Comparison of ENCODE assay signal across 8 mouse cellular contexts in genomic region chr15:76973272-76973854, GRCm38 (mm10). TPM values are rescaled to one million over a fixed set of nuclear protein-coding genes. Genes with fewer than 3 reads are reported as not detected.
DNase-seq lines count a peak whose midpoint lies in the region; ATAC-seq lines count a peak whose summit lies in the region.

No protein-coding gene starts in this region.

- H3K4me2 ChIP-seq in liver, embryonic 11.5 days, result peak overlapping the region; percentile 89
- H3K4me2 ChIP-seq in forebrain, embryonic 12.5 days, result peak overlapping the region; percentile 78
- peak overlapping the region; percentile 63; the same call in 1 of the 2 replicates for H3K4me2 ChIP-seq in limb, embryonic 12.5 days
- H3K4me2 ChIP-seq in neural tube, embryonic 13.5 days, result peak overlapping the region; percentile 66; the same call in 1 of the 2 replicates

- no peaks in the 10 kb centered on the region for H3K9me3 ChIP-seq in liver, embryonic 11.5 days (ENCODE audit: control insufficient read depth, low read length)
- no peaks in the 10 kb centered on the region for H3K9me3 ChIP-seq in forebrain, embryonic 12.5 days
- no peaks in the 10 kb centered on the region for H3K9me3 ChIP-seq in limb, embryonic 12.5 days
- H3K9me3 ChIP-seq in neural tube, embryonic 13.5 days, result no peaks in the 10 kb centered on the region

- 28% methylated on average over 8 of the region's 8 CpGs for WGBS in liver, embryonic 11.5 days
- 38% methylated on average over 8 of the region's 8 CpGs for WGBS in forebrain, embryonic 12.5 days
- 33% methylated on average over 8 of the region's 8 CpGs for WGBS in limb, embryonic 12.5 days
- WGBS in neural tube, embryonic 13.5 days, result 33% methylated on average over 8 of the region's 8 CpGs

- DNase-seq in liver, embryonic 11.5 days (ENCODE audit: low spot score), result no peak
- no peak for DNase-seq in liver
- DNase-seq in right cerebral cortex, postnatal 10 days (ENCODE audit: low spot score in 2 of 2), result no peak
- no peak for DNase-seq in Muller cell, postnatal 12 days (ENCODE audit: inconsistent ontology term)

- H3K4me3 ChIP-seq in liver, embryonic 11.5 days (ENCODE audit: low read depth, low read length), result peak overlapping the region; percentile 54
- peak overlapping the region; percentile 53 for H3K4me3 ChIP-seq in forebrain, embryonic 12.5 days (replicated peaks)
- H3K4me3 ChIP-seq in limb, embryonic 12.5 days (replicated peaks), result peak overlapping the region; percentile 43
- peak overlapping the region; percentile 53 for H3K4me3 ChIP-seq in neural tube, embryonic 13.5 days

- H3K9ac ChIP-seq in liver, embryonic 11.5 days (ENCODE audit: low read depth, low read length), result peak overlapping the region; percentile 66
- H3K9ac ChIP-seq in forebrain, embryonic 12.5 days, result no peak overlapping the region
- H3K9ac ChIP-seq in limb, embryonic 12.5 days (replicated peaks), result 0 out of 2 replicates have a peak overlapping the region, but pooled peaks have one; percentile 12
- H3K9ac ChIP-seq in neural tube, embryonic 13.5 days, result no peak overlapping the region

- H3K36me3 ChIP-seq in liver, embryonic 11.5 days (ENCODE audit: control insufficient read depth, insufficient read depth, low read length), result no peaks in the 10 kb centered on the region
- H3K36me3 ChIP-seq in forebrain, embryonic 12.5 days (replicated peaks), result no peaks in the 10 kb centered on the region
- H3K36me3 ChIP-seq in limb, embryonic 12.5 days, result no peaks in the 10 kb centered on the region
- no peaks in the 10 kb centered on the region for H3K36me3 ChIP-seq in neural tube, embryonic 13.5 days

- ATAC-seq in liver, embryonic 11.5 days (replicated peaks; ENCODE audit: low FRiP score), result no peak
- peak; percentile 36; the same call in 1 of the 2 replicates for ATAC-seq in forebrain, embryonic 12.5 days (ENCODE audit: low FRiP score)
- 0 out of 2 replicates have a peak, but pooled peaks have one; percentile 11 for ATAC-seq in limb, embryonic 12.5 days (ENCODE audit: insufficient number of reproducible peaks, insufficient read depth, low FRiP score, low TSS enrichment, low read depth)
- peak; percentile 29 for ATAC-seq in neural tube, embryonic 13.5 days (ENCODE audit: low read depth)
- ATAC-seq in activated CD4-positive, CD25-positive, alpha-beta regulatory T cell, adult 4 months, result no peak

- no peaks in the 10 kb centered on the region for H3K27me3 ChIP-seq in liver, embryonic 11.5 days (replicated peaks; ENCODE audit: control insufficient read depth, insufficient read depth, low read length)
- H3K27me3 ChIP-seq in forebrain, embryonic 12.5 days, result no peaks in the 10 kb centered on the region
- no peaks in the 10 kb centered on the region for H3K27me3 ChIP-seq in limb, embryonic 12.5 days
- H3K27me3 ChIP-seq in neural tube, embryonic 13.5 days, result no peaks in the 10 kb centered on the region

- no peak overlapping the region for H3K27ac ChIP-seq in liver, embryonic 11.5 days (ENCODE audit: low read depth, low read length)
- H3K27ac ChIP-seq in forebrain, embryonic 12.5 days, result no peak overlapping the region
- no peak overlapping the region for H3K27ac ChIP-seq in limb, embryonic 12.5 days
- H3K27ac ChIP-seq in neural tube, embryonic 13.5 days (replicated peaks), result no peak overlapping the region

- H3K4me1 ChIP-seq in liver, embryonic 11.5 days (replicated peaks; ENCODE audit: control insufficient read depth, insufficient read depth, low read length), result 0 out of 2 replicates have a peak, but pooled peaks cover 2% of the 10 kb centered on the region
- peaks cover 19% of the 10 kb centered on the region for H3K4me1 ChIP-seq in forebrain, embryonic 12.5 days
- H3K4me1 ChIP-seq in limb, embryonic 12.5 days (replicated peaks), result peaks cover 6% of the 10 kb centered on the region; the same call in 1 of the 2 replicates
- H3K4me1 ChIP-seq in neural tube, embryonic 13.5 days (replicated peaks), result peaks cover 12% of the 10 kb centered on the region

RNA-seq across cellular contexts. Expression of gene 1110038F14Rik, which starts 25.1 kb away (rescaled TPM):
- polyA plus RNA-seq in liver, embryonic 11.5 days (2014; fragmentation: Nextera tagmentation; extraction: Ambion mirVana), result 58.5 and 64.9 TPM in 2 replicates
- 63.1 and 67.2 TPM in 2 replicates for polyA plus RNA-seq in forebrain, embryonic 12.5 days (2016; fragmentation: Nextera tagmentation; extraction: Ambion mirVana)
- polyA plus RNA-seq in limb, embryonic 12.5 days (2016; fragmentation: Nextera tagmentation; extraction: Ambion mirVana), result 95.7 and 98.4 TPM in 2 replicates
- 54.8 and 57.8 TPM in 2 replicates for polyA plus RNA-seq in neural tube, embryonic 13.5 days (2015; fragmentation: Nextera tagmentation; extraction: Ambion mirVana)
- 10 to 100 TPM; 57.2 to 72.4 TPM for polyA plus RNA-seq in activated CD4-positive, CD25-positive, alpha-beta regulatory T cell, adult 4 months (2017; shearing (Covaris generic))

RNA-seq across cellular contexts. Expression of gene Zfp647, which starts 48.1 kb away (rescaled TPM):
- polyA plus RNA-seq in liver, embryonic 11.5 days (2014; fragmentation: Nextera tagmentation; extraction: Ambion mirVana), result 7.3 and 7.8 TPM in 2 replicates
- 25.8 and 26.8 TPM in 2 replicates for polyA plus RNA-seq in forebrain, embryonic 12.5 days (2016; fragmentation: Nextera tagmentation; extraction: Ambion mirVana)
- polyA plus RNA-seq in limb, embryonic 12.5 days (2016; fragmentation: Nextera tagmentation; extraction: Ambion mirVana), result 28.6 and 30.6 TPM in 2 replicates
- 23.2 and 25.4 TPM in 2 replicates for polyA plus RNA-seq in neural tube, embryonic 13.5 days (2015; fragmentation: Nextera tagmentation; extraction: Ambion mirVana)
- 1 to 10 TPM; 1.6 to 1.7 TPM for polyA plus RNA-seq in activated CD4-positive, CD25-positive, alpha-beta regulatory T cell, adult 4 months (2017; shearing (Covaris generic))

Comparison
In these comparisons a context has a peak if more than half of its experiments do, and no peak if none do; other contexts are left out.
1. ATAC-seq: peak in forebrain, embryonic 12.5 days (single experiment), limb, embryonic 12.5 days (single experiment) and neural tube, embryonic 13.5 days (single experiment); none in liver, embryonic 11.5 days (single experiment) and activated CD4-positive, CD25-positive, alpha-beta regulatory T cell, adult 4 months (single experiment).
2. H3K9ac ChIP-seq: peak in liver, embryonic 11.5 days (single experiment) and limb, embryonic 12.5 days (single experiment); none in forebrain, embryonic 12.5 days (single experiment) and neural tube, embryonic 13.5 days (single experiment).
3. Peak in every context shown above with its lines, with median percentiles within 50 percentile points of each other: H3K4me2 ChIP-seq and H3K4me3 ChIP-seq.